Mouse (Mus musculus) brain, embryonic 14.5 days (tissue): ENCODE measurements around the gene Ehf.

Experiments used
- CTCF ChIP-seq: fragments of 200-500 bp; IDR thresholded peaks from 2 replicates; pipeline ENCODE4 v1.5.1; 2012; ENCODE audit warnings: inconsistent platforms, mild to moderate bottlenecking, moderate library complexity, borderline replicate concordance; ENCODE audit not compliant: insufficient read depth, insufficient read length; ENCODE audit errors: extremely low read depth
- POLR2A ChIP-seq: fragments of 200-500 bp; IDR thresholded peaks from 2 replicates; pipeline ENCODE4 v1.6.1; 2012; ENCODE audit warnings: mild to moderate bottlenecking, inconsistent platforms, borderline replicate concordance; ENCODE audit not compliant: poor library complexity, insufficient read depth, insufficient read length, severe bottlenecking; ENCODE audit errors: extremely low read depth

GRCm38 (mm10) chr2:103346751-103347289, 43.7 kb upstream of the Ehf start:
- no peak for TF ChIP-seq CTCF
- no peak for TF ChIP-seq POLR2A
